Mouse (Mus musculus): ENCODE measurements around the gene Mmp15. TPM values are rescaled to one million over a fixed set of nuclear protein-coding genes. Genes with fewer than 3 reads are reported as not detected.
A peak's percentile ranks its signal among the peaks of the same experiment; 100 is the strongest.

Mmp15 gene
- polyA plus RNA-seq (2015; fragmentation: Nextera tagmentation; extraction: Ambion mirVana) = 25.8 and 26.0 TPM in 2 replicates

GRCm38 (mm10) chr8:95352151-95352870 is at the start of gene Mmp15:
Gene Mmp15, plus strand, starts transcription at chr8:95352268.
- ATAC-seq = peak; percentile 71

GRCm38 (mm10) chr8:95302410-95302809 is 49.7 kb upstream of the Mmp15 start:
- Histone ChIP-seq H3K4me3 (ENCODE audit: low read depth, low read length) (no peak overlapping the region), H3K36me3 (ENCODE audit: insufficient read depth, low read length) (no peaks in the 10 kb centered on the region), H3K27me3 (replicated peaks; ENCODE audit: insufficient read depth, low read length) (no peaks in the 10 kb centered on the region), H3K4me2 (replicated peaks; ENCODE audit: low read depth, low read length) (no peak overlapping the region), H3K9ac (replicated peaks; ENCODE audit: low read depth) (no peak overlapping the region), H3K9me3 (ENCODE audit: low read length) (no peaks in the 10 kb centered on the region), H3K4me1 (ENCODE audit: insufficient read depth, low read depth, low read length) (no peaks in the 10 kb centered on the region), H3K27ac (ENCODE audit: low read length) (no peak overlapping the region)
- peak; percentile 75 for DNase-seq (ENCODE audit: low spot score)
- ATAC-seq = peak; percentile 74
- TF ChIP-seq CTCF (IDR thresholded peaks at IDR 0.05) (peak; percentile 81), EP300 (IDR thresholded peaks at IDR 0.05) (0 out of 2 replicates have a peak, but pooled peaks have one; percentile 13)
- 14% methylated on average over 5 of the region's 5 CpGs for WGBS

More at GRCm38 (mm10) chr8:95352151-95352870, at the start of gene Mmp15:
- Histone ChIP-seq H3K9ac (replicated peaks; ENCODE audit: low read depth) (peak within 1 kb of the TSS; percentile 58), H3K4me2 (replicated peaks; ENCODE audit: low read depth, low read length) (peak within 1 kb of the TSS; percentile 93), H3K27me3 (replicated peaks; ENCODE audit: insufficient read depth, low read length) (no peaks in the 10 kb centered on the region), H3K9me3 (ENCODE audit: low read length) (no peaks in the 10 kb centered on the region), H3K4me3 (ENCODE audit: low read depth, low read length) (peak within 1 kb of the TSS; percentile 75), H3K4me1 (ENCODE audit: insufficient read depth, low read depth, low read length) (peaks cover 16% of the 10 kb centered on the region), H3K36me3 (ENCODE audit: insufficient read depth, low read length) (no peaks in the 10 kb centered on the region), H3K27ac (ENCODE audit: low read length) (peak within 1 kb of the TSS; percentile 84)
- peak; percentile 76 for DNase-seq (ENCODE audit: low spot score)
- WGBS = under 1% methylated on average over 63 of the region's 80 CpGs
- TF ChIP-seq CTCF (IDR thresholded peaks at IDR 0.05) (peak; percentile 25; the same call in 1 of the 2 replicates), EP300 (IDR thresholded peaks at IDR 0.05) (no peak)

GRCm38 (mm10) chr8:95305526-95305925 is 46.5 kb upstream of the Mmp15 start:
- ATAC-seq = no peak

GRCm38 (mm10) chr8:95306431-95306830 is 45.6 kb upstream of the Mmp15 start, which contains the start of gene Cngb1:
Gene Cngb1, minus strand, starts transcription at chr8:95306585.
- no peak within 1 kb of the TSS for H3K9ac ChIP-seq (replicated peaks; ENCODE audit: low read depth)
- H3K4me1 ChIP-seq (ENCODE audit: insufficient read depth, low read depth, low read length) = no peaks in the 10 kb centered on the region
- H3K4me3 ChIP-seq (ENCODE audit: low read depth, low read length) = no peak within 1 kb of the TSS
- no peak for ATAC-seq
- no peaks in the 10 kb centered on the region for H3K36me3 ChIP-seq (ENCODE audit: insufficient read depth, low read length)
- H3K9me3 ChIP-seq (ENCODE audit: low read length) = no peaks in the 10 kb centered on the region
- no peak within 1 kb of the TSS for H3K4me2 ChIP-seq (replicated peaks; ENCODE audit: low read depth, low read length)
- DNase-seq (ENCODE audit: low spot score) = no peak
- WGBS = 44% methylated on average over 6 of the region's 6 CpGs
- TF ChIP-seq CTCF (IDR thresholded peaks at IDR 0.05) = no peak
- TF ChIP-seq EP300 (IDR thresholded peaks at IDR 0.05) = no peak
- no peaks in the 10 kb centered on the region for H3K27me3 ChIP-seq (replicated peaks; ENCODE audit: insufficient read depth, low read length)
- no peak within 1 kb of the TSS for H3K27ac ChIP-seq (ENCODE audit: low read length)

More at GRCm38 (mm10) chr8:95305526-95305925, 46.5 kb upstream of the Mmp15 start:
- no peaks in the 10 kb centered on the region for H3K9me3 ChIP-seq (ENCODE audit: low read length)
- no peak overlapping the region for H3K27ac ChIP-seq (ENCODE audit: low read length)
- no peaks in the 10 kb centered on the region for H3K4me1 ChIP-seq (ENCODE audit: insufficient read depth, low read depth, low read length)
- no peaks in the 10 kb centered on the region for H3K36me3 ChIP-seq (ENCODE audit: insufficient read depth, low read length)
- 58% methylated on average over 4 of the region's 4 CpGs for WGBS
- no peak overlapping the region for H3K9ac ChIP-seq (replicated peaks; ENCODE audit: low read depth)
- no peak for DNase-seq (ENCODE audit: low spot score)
- no peak for TF ChIP-seq CTCF (IDR thresholded peaks at IDR 0.05)
- no peak for TF ChIP-seq EP300 (IDR thresholded peaks at IDR 0.05)
- no peaks in the 10 kb centered on the region for H3K27me3 ChIP-seq (replicated peaks; ENCODE audit: insufficient read depth, low read length)
- H3K4me3 ChIP-seq (ENCODE audit: low read depth, low read length) = no peak overlapping the region
- no peak overlapping the region for H3K4me2 ChIP-seq (replicated peaks; ENCODE audit: low read depth, low read length)

DNA sequence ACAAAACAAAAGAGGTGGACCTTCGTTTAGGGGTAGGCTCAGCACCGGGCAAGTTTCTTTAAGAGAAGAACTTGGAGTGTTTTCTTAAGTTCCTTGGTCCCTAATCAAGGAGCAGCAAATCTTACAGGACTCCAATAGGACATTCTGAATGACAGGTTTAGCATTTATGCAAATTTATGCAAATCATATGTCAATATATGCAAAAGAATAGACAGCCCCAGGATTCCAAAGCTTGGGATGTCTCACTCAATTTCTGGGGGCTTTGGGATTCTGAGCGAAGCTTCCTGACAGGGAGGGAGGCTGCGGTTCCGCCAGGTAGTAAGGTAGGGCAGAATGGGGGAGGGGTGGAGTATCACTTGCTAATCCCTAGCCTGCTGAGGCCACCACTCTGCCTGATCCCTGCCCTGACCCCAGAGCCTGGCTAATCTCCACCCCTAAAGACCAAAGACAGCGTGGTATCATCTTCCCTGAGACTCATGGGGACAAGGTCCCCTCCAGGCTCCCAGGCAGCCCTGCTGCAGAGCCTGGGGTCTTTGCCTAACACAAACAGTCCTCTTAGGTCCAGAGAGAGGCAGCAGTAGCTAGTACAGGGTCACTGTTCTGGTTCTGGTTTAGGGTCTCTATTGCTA is 41.6 kb upstream of the Mmp15 start, which contains the start of gene Tepp:
Gene Tepp (plus strand): TSS at position 225 of the 629 bp plus-strand sequence.
- DNase-seq (ENCODE audit: low spot score) (no peak), ATAC-seq (no peak)
- Histone ChIP-seq H3K27me3 (replicated peaks; ENCODE audit: insufficient read depth, low read length) (no peaks in the 10 kb centered on the region), H3K9me3 (ENCODE audit: low read length) (no peaks in the 10 kb centered on the region), H3K4me3 (ENCODE audit: low read depth, low read length) (no peak within 1 kb of the TSS), H3K4me2 (replicated peaks; ENCODE audit: low read depth, low read length) (no peak within 1 kb of the TSS), H3K4me1 (ENCODE audit: insufficient read depth, low read depth, low read length) (no peaks in the 10 kb centered on the region), H3K9ac (replicated peaks; ENCODE audit: low read depth) (no peak within 1 kb of the TSS), H3K27ac (ENCODE audit: low read length) (no peak within 1 kb of the TSS), H3K36me3 (ENCODE audit: insufficient read depth, low read length) (no peaks in the 10 kb centered on the region)
- TF ChIP-seq EP300 (IDR thresholded peaks at IDR 0.05) (no peak), CTCF (IDR thresholded peaks at IDR 0.05) (no peak)
- WGBS = 37% methylated on average over 6 of the region's 6 CpGs

DNA sequence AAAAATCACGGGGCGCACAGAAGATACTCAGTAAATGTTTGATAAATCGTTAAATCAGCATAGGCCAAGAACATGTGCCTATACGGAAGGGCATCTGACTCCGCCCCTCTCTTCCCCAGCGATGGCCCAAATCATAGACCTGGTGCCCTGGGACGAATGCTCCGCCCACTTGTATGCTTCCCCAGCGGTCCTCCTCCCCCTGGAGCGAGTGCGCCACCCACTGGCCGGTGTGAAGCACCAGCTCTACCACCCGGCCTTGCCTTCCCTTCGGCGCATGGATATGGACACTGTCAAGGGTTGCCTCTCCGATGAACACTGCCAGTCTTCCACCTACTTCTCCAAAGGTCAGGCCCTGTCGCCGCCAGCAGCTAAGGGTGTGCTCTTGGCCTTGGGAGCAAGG is 39.2 kb upstream of the Mmp15 start:
- H3K27me3 ChIP-seq (replicated peaks; ENCODE audit: insufficient read depth, low read length) = no peaks in the 10 kb centered on the region
- no peak overlapping the region for H3K4me3 ChIP-seq (ENCODE audit: low read depth, low read length)
- no peaks in the 10 kb centered on the region for H3K4me1 ChIP-seq (ENCODE audit: insufficient read depth, low read depth, low read length)
- no peak overlapping the region for H3K4me2 ChIP-seq (replicated peaks; ENCODE audit: low read depth, low read length)
- H3K9ac ChIP-seq (replicated peaks; ENCODE audit: low read depth) = no peak overlapping the region
- DNase-seq (ENCODE audit: low spot score) (no peak), ATAC-seq (no peak)
- WGBS = 65% methylated on average over 18 of the region's 18 CpGs
- H3K36me3 ChIP-seq (ENCODE audit: insufficient read depth, low read length) = no peaks in the 10 kb centered on the region
- no peaks in the 10 kb centered on the region for H3K9me3 ChIP-seq (ENCODE audit: low read length)
- no peak overlapping the region for H3K27ac ChIP-seq (ENCODE audit: low read length)
- TF ChIP-seq EP300 (IDR thresholded peaks at IDR 0.05) (no peak), CTCF (IDR thresholded peaks at IDR 0.05) (peak; percentile 53)

Data from lung, postnatal 0 days (tissue).